Mouse (Mus musculus) thymus, adult 2 months (tissue): Measurements from ENCODE around the gene Arfgef2.

ENCODE experiments used
- CTCF ChIP-seq: fragments of 200-500 bp; IDR thresholded peaks from 2 replicates; pipeline ENCODE4 v1.5.1; 2012; ENCODE audit warnings: mild to moderate bottlenecking, control low read depth, low read length, moderate library complexity, borderline replicate concordance; ENCODE audit not compliant: control insufficient read depth, poor library complexity, insufficient read depth; ENCODE audit errors: extremely low read depth
- POLR2A ChIP-seq: fragments of 200-500 bp; IDR thresholded peaks from 2 replicates; pipeline ENCODE4 v1.6.1; 2012; ENCODE audit warnings: mild to moderate bottlenecking, low read length, control low read depth, moderate library complexity; ENCODE audit not compliant: control insufficient read depth, poor library complexity, insufficient read depth; ENCODE audit errors: extremely low read depth

DNA sequence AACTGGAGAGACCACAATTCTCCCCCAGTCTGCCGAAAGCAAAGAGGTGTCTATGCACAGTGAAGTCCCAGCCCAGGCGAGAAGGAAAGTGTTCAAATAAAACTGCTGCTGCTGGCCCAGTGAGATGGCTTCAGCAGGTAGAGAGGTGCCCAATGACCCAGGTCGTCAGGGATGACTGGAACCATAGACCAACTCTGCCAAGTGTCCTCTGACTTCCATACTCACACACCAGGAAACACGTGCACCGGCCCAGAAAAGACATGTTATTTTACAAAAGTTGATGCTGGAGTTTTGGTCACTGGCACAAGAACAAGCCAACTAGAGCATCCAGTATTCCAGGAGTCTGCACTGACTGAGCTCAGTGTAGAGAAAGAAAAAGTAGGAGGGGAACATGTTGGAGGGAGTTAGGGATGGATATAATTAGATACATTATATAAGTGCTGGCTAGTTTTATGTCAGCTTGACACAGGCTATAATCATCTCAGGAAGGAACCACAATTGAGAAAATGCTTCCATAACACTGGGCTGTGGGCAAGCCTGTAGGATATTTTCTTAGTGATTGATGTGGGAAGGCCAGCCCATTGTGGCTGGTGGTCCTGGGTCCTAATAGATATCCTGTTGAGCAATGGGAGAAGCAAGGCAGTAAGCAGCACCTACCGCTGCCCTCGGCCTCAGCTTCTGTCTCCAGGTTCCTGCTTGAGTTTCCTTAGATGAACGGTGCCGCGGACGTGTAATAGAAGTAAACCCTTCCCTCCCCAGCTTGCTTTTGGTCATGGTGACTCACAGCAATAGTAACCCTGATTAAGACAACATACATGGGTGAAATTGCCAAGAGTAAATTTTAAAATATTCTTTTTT is 5.5 kb upstream of the Arfgef2 start:
- TF ChIP-seq POLR2A (no peak), CTCF (no peak)
